Mouse (Mus musculus) spleen, adult 2 months (tissue): Measurements from ENCODE around the gene Car11.

Experiments used
- CTCF ChIP-seq: fragments of 200-500 bp; IDR thresholded peaks from 2 replicates; pipeline ENCODE4 v1.5.1; 2011; ENCODE audit warnings: mild to moderate bottlenecking, inconsistent platforms; ENCODE audit not compliant: insufficient read depth, insufficient read length, insufficient replicate concordance; ENCODE audit errors: extremely low read depth
- POLR2A ChIP-seq: fragments of 200-500 bp; IDR thresholded peaks from 2 replicates; pipeline ENCODE4 v1.6.1; 2011; ENCODE audit warnings: low read depth, low read length, inconsistent platforms

DNA sequence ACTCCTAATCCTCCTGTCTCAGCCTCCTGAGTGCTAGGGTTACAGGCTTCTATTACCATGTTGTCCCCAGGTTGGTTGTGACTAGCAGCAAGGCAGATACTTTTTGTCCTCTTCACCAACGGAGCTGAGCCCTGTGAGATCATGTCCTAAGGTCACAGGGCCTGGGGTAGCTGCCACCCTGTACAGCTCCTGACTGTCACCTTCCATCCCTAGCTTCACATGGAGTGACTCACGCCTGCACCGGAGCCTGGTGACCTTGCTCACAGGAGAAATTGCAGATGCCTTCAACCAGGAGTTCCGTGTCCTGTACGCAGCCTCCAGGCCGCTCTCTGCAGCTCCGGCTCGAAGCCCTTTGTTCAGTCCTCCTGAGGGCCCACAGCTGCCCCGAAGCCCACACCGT is 26.8 kb downstream of the Car11 start:
- TF ChIP-seq CTCF: no peak
- TF ChIP-seq POLR2A: no peak
